Mouse (Mus musculus) heart, adult 18-20 months (tissue): ENCODE data around the gene Cyp3a25. TPM values are rescaled to one million over a fixed set of nuclear protein-coding genes. Genes with fewer than 3 reads are reported as not detected.
"Not testable (repeated sequence)": the region's sequence is repeated elsewhere in the genome, so short reads cannot be mapped to it uniquely, and the experiment has no call there.

ENCODE experiments used
- DNase-seq, 2 experiments: peaks; one replicate each; pipeline ENCODE4 v3.0.0; 2021 to 2022; ENCODE audit warnings: mixed read lengths in 1 of 2
- long read RNA-seq, 2 experiments: library from polyadenylated mRNA; stranded (forward); transcript quantifications; one replicate each; pipeline ENCODE4 v2.0.0; 2021
- total RNA-seq, 2 experiments: library from RNA; stranded (reverse); gene quantifications; 2 replicates each; pipeline ENCODE4 v1.2.3; 2021

The Cyp3a25 gene
- not detected for total RNA-seq
- long read RNA-seq, experiment 1 = 0 reads
- long read RNA-seq, experiment 2 = 0 reads

- not testable (repeated sequence) for DNase-seq
Measured at GRCm38 (mm10) chr5:146009509-146009908, at the start of gene Cyp3a25. Gene Cyp3a25 (minus strand): TSS chr5:146009618.

DNA sequence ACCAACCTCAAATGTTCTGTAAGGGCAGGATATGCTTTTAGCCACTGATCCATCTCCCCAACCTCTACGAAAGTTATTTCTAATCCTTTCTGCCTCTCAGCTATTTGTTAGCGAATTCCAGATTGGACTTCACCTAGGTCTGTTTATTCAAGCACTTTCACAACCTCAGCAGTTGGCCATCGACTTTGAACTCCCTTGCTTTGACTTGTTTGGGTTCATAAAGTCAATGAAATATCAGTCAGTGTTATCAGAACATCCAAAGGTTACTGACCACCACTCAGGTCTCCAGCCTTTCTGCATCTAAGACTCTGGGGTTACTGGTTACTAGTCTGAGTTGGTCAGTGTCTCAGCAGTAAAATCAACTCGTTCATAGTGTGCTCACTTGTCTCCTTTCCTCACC is 11.7 kb upstream of the Cyp3a25 start:
- no peak for DNase-seq

DNA sequence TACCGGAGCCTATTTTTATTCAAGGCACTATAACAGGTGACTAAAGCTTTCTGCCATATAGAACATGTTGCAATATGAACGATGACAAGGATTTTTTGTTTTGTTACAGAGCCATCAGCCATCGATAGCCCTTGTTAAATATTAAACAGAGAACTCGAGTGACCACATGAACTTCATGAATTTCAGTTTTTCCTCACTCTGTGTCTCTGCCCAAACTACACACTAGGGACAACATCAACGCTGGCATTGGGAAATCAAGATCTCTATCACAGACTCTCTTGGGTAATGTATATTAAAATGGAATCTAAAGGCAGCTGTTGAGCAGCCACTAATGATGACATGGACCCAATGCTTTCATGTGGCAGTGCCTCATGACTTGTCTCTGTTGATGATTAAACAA is 8.9 kb upstream of the Cyp3a25 start:
- no peak for DNase-seq

DNA sequence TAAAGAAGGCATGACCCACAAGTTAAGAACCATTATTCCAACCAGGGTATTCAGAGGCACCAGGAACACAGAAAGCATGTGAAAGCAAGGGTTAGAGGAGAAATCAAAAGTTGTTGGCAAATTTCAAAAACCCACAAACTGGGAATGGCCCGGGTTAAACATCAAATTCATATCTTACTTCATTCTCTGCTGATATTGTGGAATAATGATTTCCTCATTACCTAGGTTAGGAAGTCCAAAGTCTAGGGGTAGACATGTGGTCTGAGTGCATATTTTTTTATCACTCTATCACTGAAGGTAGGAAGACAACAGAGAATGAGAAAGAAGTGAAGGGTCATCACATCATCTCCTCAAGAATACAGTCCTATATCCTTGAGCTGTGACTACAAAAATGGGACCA is 1.8 kb upstream of the Cyp3a25 start:
- DNase-seq = no peak

DNA sequence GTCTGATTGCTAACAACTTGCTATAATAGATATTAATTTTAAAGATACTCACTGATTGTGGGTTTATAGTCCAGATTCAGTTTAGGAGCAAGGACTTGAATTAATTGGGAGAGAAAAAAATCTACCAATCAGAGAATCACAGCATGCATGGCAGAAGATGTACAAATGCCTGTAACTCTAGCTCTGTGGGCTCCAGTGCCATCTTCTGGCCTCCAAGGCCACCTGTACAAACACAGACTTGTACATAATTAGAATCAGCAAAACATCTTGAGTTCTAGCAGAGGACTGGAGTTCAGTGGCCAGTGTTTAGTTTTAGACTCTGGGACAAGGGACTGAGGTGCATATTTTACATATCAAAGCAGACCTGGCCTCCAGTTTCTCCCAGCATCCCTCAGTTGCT is 42.3 kb downstream of the Cyp3a25 start:
- no peak for DNase-seq

Other genes with a start within 250 kb of the Cyp3a25 start
- gene Cyp3a44, start 203.7 kb downstream of the Cyp3a25 start, total RNA-seq = not detected
- gene Cyp3a11, start 129.7 kb downstream of the Cyp3a25 start, total RNA-seq = not detected
- gene Cyp3a59, start 69.6 kb upstream of the Cyp3a25 start, total RNA-seq = not detected
- gene Gm5565, start 150.9 kb upstream of the Cyp3a25 start, total RNA-seq = not detected
- gene Gm6309, start 161.1 kb upstream of the Cyp3a25 start, total RNA-seq = not detected
- gene 1700001J03Rik, start 175.7 kb upstream of the Cyp3a25 start, total RNA-seq = not detected
- 10 to 100 TPM; 43.3 to 44.1 TPM for gene Rnf6, start 211.9 kb upstream of the Cyp3a25 start, total RNA-seq
- gene Cdk8, start 221.6 kb upstream of the Cyp3a25 start, total RNA-seq = 10 to 100 TPM; 17.4 to 19.4 TPM